Mouse (Mus musculus): ENCODE measurements at regions not wholly inside any gene's neighbourhood (a gene's known extent, or its start where the extent isn't known, plus 50 kb on each side); places are given as distances from the start of the nearest gene placed in this dataset.

GRCm38 (mm10) chr1:43349966-43350365 lies 94.4 kb upstream of the Nck2 start:
- no peak for ATAC-seq (ENCODE audit: low read depth)
- H3K4me1 ChIP-seq (ENCODE audit: control insufficient read depth, low read depth, low read length): no peaks in the 10 kb centered on the region
- H3K27ac ChIP-seq (ENCODE audit: low read length): no peak overlapping the region
- WGBS (ENCODE audit: insufficient replicate concordance): 63% methylated on average over 3 of the region's 3 CpGs
- no peak overlapping the region for H3K4me2 ChIP-seq (ENCODE audit: low read depth, low read length)
- no peaks in the 10 kb centered on the region for H3K27me3 ChIP-seq (ENCODE audit: control insufficient read depth, insufficient read depth, low read depth, low read length)
- H3K4me3 ChIP-seq (ENCODE audit: low read depth, low read length): no peak overlapping the region
- H3K9ac ChIP-seq (ENCODE audit: low read depth, low read length): no peak overlapping the region
- no peaks in the 10 kb centered on the region for H3K36me3 ChIP-seq (ENCODE audit: control insufficient read depth, insufficient read depth)
- H3K9me3 ChIP-seq (replicated peaks; ENCODE audit: control insufficient read depth, low read length): no peaks in the 10 kb centered on the region

- no peak overlapping the region for H3K9ac ChIP-seq (ENCODE audit: low read depth, low read length)
- H3K4me2 ChIP-seq (ENCODE audit: low read depth, low read length): no peak overlapping the region
- WGBS (ENCODE audit: insufficient replicate concordance): 70% methylated on average over 6 of the region's 6 CpGs
- H3K27ac ChIP-seq (ENCODE audit: low read length): no peak overlapping the region
- no peaks in the 10 kb centered on the region for H3K36me3 ChIP-seq (ENCODE audit: control insufficient read depth, insufficient read depth)
- ATAC-seq (ENCODE audit: low read depth): no peak
- H3K4me3 ChIP-seq (ENCODE audit: low read depth, low read length): no peak overlapping the region
- H3K4me1 ChIP-seq (ENCODE audit: control insufficient read depth, low read depth, low read length): no peaks in the 10 kb centered on the region
- H3K9me3 ChIP-seq (replicated peaks; ENCODE audit: control insufficient read depth, low read length): no peaks in the 10 kb centered on the region
- no peaks in the 10 kb centered on the region for H3K27me3 ChIP-seq (ENCODE audit: control insufficient read depth, insufficient read depth, low read depth, low read length)
Measured at GRCm38 (mm10) chr1:43358191-43358590, 86.2 kb upstream of the Nck2 start.

- Histone ChIP-seq H3K36me3 (ENCODE audit: control insufficient read depth, insufficient read depth) (no peaks in the 10 kb centered on the region), H3K4me1 (ENCODE audit: control insufficient read depth, low read depth, low read length) (no peaks in the 10 kb centered on the region), H3K9ac (ENCODE audit: low read depth, low read length) (no peak overlapping the region), H3K9me3 (replicated peaks; ENCODE audit: control insufficient read depth, low read length) (no peaks in the 10 kb centered on the region), H3K27ac (ENCODE audit: low read length) (no peak overlapping the region), H3K27me3 (ENCODE audit: control insufficient read depth, insufficient read depth, low read depth, low read length) (no peaks in the 10 kb centered on the region), H3K4me3 (ENCODE audit: low read depth, low read length) (no peak overlapping the region), H3K4me2 (ENCODE audit: low read depth, low read length) (no peak overlapping the region)
- no peak for ATAC-seq (ENCODE audit: low read depth)
- WGBS (ENCODE audit: insufficient replicate concordance): 67% methylated on average over 4 of the region's 4 CpGs
Measured at GRCm38 (mm10) chr1:43359662-43360061, 84.7 kb upstream of the Nck2 start.

GRCm38 (mm10) chr1:43360291-43360690 lies 84.1 kb upstream of the Nck2 start:
- no peak overlapping the region for H3K4me2 ChIP-seq (ENCODE audit: low read depth, low read length)
- no peaks in the 10 kb centered on the region for H3K36me3 ChIP-seq (ENCODE audit: control insufficient read depth, insufficient read depth)
- H3K4me1 ChIP-seq (ENCODE audit: control insufficient read depth, low read depth, low read length): no peaks in the 10 kb centered on the region
- H3K27ac ChIP-seq (ENCODE audit: low read length): no peak overlapping the region
- H3K27me3 ChIP-seq (ENCODE audit: control insufficient read depth, insufficient read depth, low read depth, low read length): no peaks in the 10 kb centered on the region
- no peak overlapping the region for H3K9ac ChIP-seq (ENCODE audit: low read depth, low read length)
- WGBS (ENCODE audit: insufficient replicate concordance): 37% methylated on average over 8 of the region's 8 CpGs
- no peak overlapping the region for H3K4me3 ChIP-seq (ENCODE audit: low read depth, low read length)
- no peaks in the 10 kb centered on the region for H3K9me3 ChIP-seq (replicated peaks; ENCODE audit: control insufficient read depth, low read length)
- ATAC-seq (ENCODE audit: low read depth): no peak

- Histone ChIP-seq H3K4me2 (ENCODE audit: low read depth, low read length) (no peak overlapping the region), H3K27me3 (ENCODE audit: control insufficient read depth, insufficient read depth, low read depth, low read length) (no peaks in the 10 kb centered on the region), H3K4me1 (ENCODE audit: control insufficient read depth, low read depth, low read length) (no peaks in the 10 kb centered on the region), H3K9ac (ENCODE audit: low read depth, low read length) (no peak overlapping the region), H3K27ac (ENCODE audit: low read length) (no peak overlapping the region), H3K36me3 (ENCODE audit: control insufficient read depth, insufficient read depth) (no peaks in the 10 kb centered on the region), H3K4me3 (ENCODE audit: low read depth, low read length) (no peak overlapping the region), H3K9me3 (replicated peaks; ENCODE audit: control insufficient read depth, low read length) (no peaks in the 10 kb centered on the region)
- WGBS (ENCODE audit: insufficient replicate concordance): 32% methylated on average over 4 of the region's 4 CpGs
- no peak for ATAC-seq (ENCODE audit: low read depth)
Measured at GRCm38 (mm10) chr1:43360741-43361140, 83.6 kb upstream of the Nck2 start.

- ATAC-seq (ENCODE audit: low read depth): no peak
- WGBS (ENCODE audit: insufficient replicate concordance): 22% methylated on average over 3 of the region's 3 CpGs
Measured at GRCm38 (mm10) chr1:43361455-43361863, 82.9 kb upstream of the Nck2 start.

GRCm38 (mm10) chr1:43362136-43362535 lies 82.2 kb upstream of the Nck2 start:
- H3K4me3 ChIP-seq (ENCODE audit: low read depth, low read length): no peak overlapping the region
- WGBS (ENCODE audit: insufficient replicate concordance): 49% methylated on average over 5 of the region's 5 CpGs
- no peak overlapping the region for H3K4me2 ChIP-seq (ENCODE audit: low read depth, low read length)
- no peaks in the 10 kb centered on the region for H3K9me3 ChIP-seq (replicated peaks; ENCODE audit: control insufficient read depth, low read length)
- ATAC-seq (ENCODE audit: low read depth): no peak
- H3K36me3 ChIP-seq (ENCODE audit: control insufficient read depth, insufficient read depth): no peaks in the 10 kb centered on the region
- no peaks in the 10 kb centered on the region for H3K27me3 ChIP-seq (ENCODE audit: control insufficient read depth, insufficient read depth, low read depth, low read length)
- H3K27ac ChIP-seq (ENCODE audit: low read length): no peak overlapping the region
- no peak overlapping the region for H3K9ac ChIP-seq (ENCODE audit: low read depth, low read length)
- H3K4me1 ChIP-seq (ENCODE audit: control insufficient read depth, low read depth, low read length): no peaks in the 10 kb centered on the region

More at GRCm38 (mm10) chr1:43361455-43361863, 82.9 kb upstream of the Nck2 start:
- Histone ChIP-seq H3K4me1 (ENCODE audit: control insufficient read depth, low read depth, low read length) (no peaks in the 10 kb centered on the region), H3K4me2 (ENCODE audit: low read depth, low read length) (no peak overlapping the region), H3K27ac (ENCODE audit: low read length) (no peak overlapping the region), H3K9me3 (replicated peaks; ENCODE audit: control insufficient read depth, low read length) (no peaks in the 10 kb centered on the region), H3K36me3 (ENCODE audit: control insufficient read depth, insufficient read depth) (no peaks in the 10 kb centered on the region), H3K9ac (ENCODE audit: low read depth, low read length) (no peak overlapping the region), H3K27me3 (ENCODE audit: control insufficient read depth, insufficient read depth, low read depth, low read length) (no peaks in the 10 kb centered on the region), H3K4me3 (ENCODE audit: low read depth, low read length) (no peak overlapping the region)

- ATAC-seq (ENCODE audit: low read depth): no peak
- Histone ChIP-seq H3K36me3 (ENCODE audit: control insufficient read depth, insufficient read depth) (no peaks in the 10 kb centered on the region), H3K4me2 (ENCODE audit: low read depth, low read length) (no peak overlapping the region)
Measured at GRCm38 (mm10) chr1:43363178-43363577, 81.2 kb upstream of the Nck2 start.

GRCm38 (mm10) chr1:43366433-43366832 lies 77.9 kb upstream of the Nck2 start:
- no peaks in the 10 kb centered on the region for H3K27me3 ChIP-seq (ENCODE audit: control insufficient read depth, insufficient read depth, low read depth, low read length)
- H3K4me1 ChIP-seq (ENCODE audit: control insufficient read depth, low read depth, low read length): no peaks in the 10 kb centered on the region
- 62% methylated on average over 2 of the region's 2 CpGs for WGBS (ENCODE audit: insufficient replicate concordance)
- no peaks in the 10 kb centered on the region for H3K9me3 ChIP-seq (replicated peaks; ENCODE audit: control insufficient read depth, low read length)
- no peaks in the 10 kb centered on the region for H3K36me3 ChIP-seq (ENCODE audit: control insufficient read depth, insufficient read depth)
- H3K4me3 ChIP-seq (ENCODE audit: low read depth, low read length): no peak overlapping the region
- no peak overlapping the region for H3K27ac ChIP-seq (ENCODE audit: low read length)
- ATAC-seq (ENCODE audit: low read depth): no peak
- no peak overlapping the region for H3K4me2 ChIP-seq (ENCODE audit: low read depth, low read length)
- no peak overlapping the region for H3K9ac ChIP-seq (ENCODE audit: low read depth, low read length)

More at GRCm38 (mm10) chr1:43363178-43363577, 81.2 kb upstream of the Nck2 start:
- Histone ChIP-seq H3K9ac (ENCODE audit: low read depth, low read length) (no peak overlapping the region), H3K27me3 (ENCODE audit: control insufficient read depth, insufficient read depth, low read depth, low read length) (no peaks in the 10 kb centered on the region), H3K4me1 (ENCODE audit: control insufficient read depth, low read depth, low read length) (no peaks in the 10 kb centered on the region), H3K9me3 (replicated peaks; ENCODE audit: control insufficient read depth, low read length) (no peaks in the 10 kb centered on the region), H3K27ac (ENCODE audit: low read length) (no peak overlapping the region), H3K4me3 (ENCODE audit: low read depth, low read length) (no peak overlapping the region)
- 57% methylated on average over 4 of the region's 4 CpGs for WGBS (ENCODE audit: insufficient replicate concordance)
